Mouse (Mus musculus) cortical plate, adult 2 months (tissue): ENCODE data around the gene Stn1. TPM values are rescaled to one million over a fixed set of nuclear protein-coding genes. Genes with fewer than 3 reads are reported as not detected.

Source experiments
- H3K27ac ChIP-seq: fragments of 200-500 bp; 2 replicates; pipeline ENCODE4 v1.5.1; 2012; ENCODE audit warnings: low read length, control low read depth, inconsistent platforms; ENCODE audit not compliant: insufficient read depth
- H3K4me1 ChIP-seq: fragments of 200-500 bp; 2 replicates; pipeline ENCODE4 v1.6.1; 2011; ENCODE audit warnings: low read length; ENCODE audit not compliant: control insufficient read depth, insufficient read depth
- H3K4me3 ChIP-seq: fragments of 200-500 bp; 2 replicates; pipeline ENCODE4 v1.5.1; 2011; ENCODE audit warnings: mild to moderate bottlenecking, low read length, control low read depth; ENCODE audit not compliant: insufficient read depth
- CTCF ChIP-seq: fragments of 200-500 bp; IDR thresholded peaks from 2 replicates; pipeline ENCODE4 v1.5.1; 2011; ENCODE audit warnings: mild to moderate bottlenecking, control low read depth, low read length; ENCODE audit not compliant: insufficient read depth; ENCODE audit errors: extremely low read depth
- POLR2A ChIP-seq: fragments of 200-500 bp; IDR thresholded peaks from 2 replicates; pipeline ENCODE4 v1.6.1; 2011; ENCODE audit warnings: mild to moderate bottlenecking, low read length, control low read depth; ENCODE audit not compliant: insufficient read depth; ENCODE audit errors: extremely low read depth
- polyA plus RNA-seq: library from polyadenylated mRNA; depleted of rRNA; stranded (reverse); fragments of >200 nt; gene quantifications from 2 replicates; pipeline ENCODE4 v1.2.3, GENCODE M21; 2012

Gene Stn1
- polyA plus RNA-seq, 1 experiment: 19.5 TPM

GRCm38 (mm10) chr19:47565994-47566393 lies 28.7 kb upstream of the Stn1 start:
- Histone ChIP-seq H3K4me3 (no peak overlapping the region), H3K4me1 (no peaks in the 10 kb centered on the region), H3K27ac (no peak overlapping the region)
- no peak for TF ChIP-seq CTCF
- TF ChIP-seq POLR2A: no peak

GRCm38 (mm10) chr19:47565031-47565654 lies 27.8 kb upstream of the Stn1 start:
- Histone ChIP-seq H3K27ac (no peak overlapping the region), H3K4me1 (peaks cover under 1% of the 10 kb centered on the region; the same call in 1 of the 2 replicates), H3K4me3 (no peak overlapping the region)
- TF ChIP-seq CTCF: no peak
- TF ChIP-seq POLR2A: no peak

GRCm38 (mm10) chr19:47563715-47564114 lies 26.4 kb upstream of the Stn1 start:
- H3K4me1 ChIP-seq: peaks cover 6% of the 10 kb centered on the region; the same call in 1 of the 2 replicates
- H3K27ac ChIP-seq: no peak overlapping the region
- TF ChIP-seq CTCF (no peak), POLR2A (no peak)
- no peak overlapping the region for H3K4me3 ChIP-seq

- Histone ChIP-seq H3K4me1 (peaks cover 6% of the 10 kb centered on the region; the same call in 1 of the 2 replicates), H3K4me3 (no peak overlapping the region), H3K27ac (no peak overlapping the region)
- TF ChIP-seq POLR2A: no peak
- no peak for TF ChIP-seq CTCF
Observed at GRCm38 (mm10) chr19:47561996-47562441, 24.7 kb upstream of the Stn1 start.

GRCm38 (mm10) chr19:47560544-47561161 lies 23.3 kb upstream of the Stn1 start:
- no peak for TF ChIP-seq CTCF
- TF ChIP-seq POLR2A: no peak

GRCm38 (mm10) chr19:47559751-47560512 lies 22.6 kb upstream of the Stn1 start:
- no peak for TF ChIP-seq CTCF
- no peak for TF ChIP-seq POLR2A
- Histone ChIP-seq H3K4me1 (peaks cover 6% of the 10 kb centered on the region; the same call in 1 of the 2 replicates), H3K4me3 (no peak overlapping the region), H3K27ac (no peak overlapping the region)

More at GRCm38 (mm10) chr19:47560544-47561161, 23.3 kb upstream of the Stn1 start:
- H3K4me1 ChIP-seq: peaks cover 6% of the 10 kb centered on the region; the same call in 1 of the 2 replicates
- no peak overlapping the region for H3K4me3 ChIP-seq
- H3K27ac ChIP-seq: no peak overlapping the region

GRCm38 (mm10) chr19:47559145-47559544 lies 21.8 kb upstream of the Stn1 start:
- no peak overlapping the region for H3K4me3 ChIP-seq
- TF ChIP-seq CTCF (no peak), POLR2A (no peak)
- no peak overlapping the region for H3K27ac ChIP-seq
- H3K4me1 ChIP-seq: peaks cover 6% of the 10 kb centered on the region; the same call in 1 of the 2 replicates

GRCm38 (mm10) chr19:47549584-47549983 lies 12.3 kb upstream of the Stn1 start:
- H3K27ac ChIP-seq: no peak overlapping the region
- no peak for TF ChIP-seq POLR2A
- TF ChIP-seq CTCF: no peak
- H3K4me3 ChIP-seq: no peak overlapping the region
- no peaks in the 10 kb centered on the region for H3K4me1 ChIP-seq

- TF ChIP-seq POLR2A (no peak), CTCF (no peak)
Observed at GRCm38 (mm10) chr19:47549174-47549573, 11.9 kb upstream of the Stn1 start.

More at GRCm38 (mm10) chr19:47549174-47549573, 11.9 kb upstream of the Stn1 start:
- no peak overlapping the region for H3K4me3 ChIP-seq
- H3K27ac ChIP-seq: no peak overlapping the region
- no peaks in the 10 kb centered on the region for H3K4me1 ChIP-seq
